ENCODE assay signal across 8 mouse cellular contexts in genomic region chr14:18271666-18272065, GRCm38 (mm10). TPM values are rescaled to one million over a fixed set of nuclear protein-coding genes. Genes with fewer than 3 reads are reported as not detected.
DNase-seq lines count a peak whose midpoint lies in the region; ATAC-seq and TF ChIP-seq lines count a peak whose summit lies in the region.

No protein-coding gene starts in this region.

- no peak for TF ChIP-seq EP300 in liver, embryonic 14.5 days (IDR thresholded peaks at IDR 0.05; ENCODE audit: low read depth)

- peaks cover 2% of the 10 kb centered on the region; the same call in 1 of the 2 replicates for H3K4me1 ChIP-seq in forebrain, embryonic 11.5 days (replicated peaks; ENCODE audit: control insufficient read depth, insufficient read depth, low read length)
- H3K4me1 ChIP-seq in liver, embryonic 14.5 days (replicated peaks; ENCODE audit: control insufficient read depth in 2 of 2, insufficient read depth in 2 of 2, low read length in 1 of 2), result peaks cover 4 to 8% of the 10 kb centered on the region in 2 experiments; a peak in 3 of 4 replicates

- peak; percentile 29 for ATAC-seq in forebrain, embryonic 11.5 days (replicated peaks; ENCODE audit: low FRiP score)
- no peak for ATAC-seq in liver, embryonic 14.5 days (ENCODE audit: insufficient read depth)

- peak overlapping the region; percentile 72 for H3K9ac ChIP-seq in forebrain, embryonic 11.5 days (ENCODE audit: low read length)
- peak overlapping the region; percentile 84 for H3K9ac ChIP-seq in liver, embryonic 14.5 days (replicated peaks)

- H3K36me3 ChIP-seq in forebrain, embryonic 11.5 days (ENCODE audit: control insufficient read depth, insufficient read depth, low read length), result peaks cover 3% of the 10 kb centered on the region; the same call in 1 of the 2 replicates
- H3K36me3 ChIP-seq in liver, embryonic 14.5 days (replicated peaks; ENCODE audit: control insufficient read depth, insufficient read depth, low read depth), result peaks cover 26% of the 10 kb centered on the region

- no peak for TF ChIP-seq CTCF in liver, embryonic 14.5 days (IDR thresholded peaks at IDR 0.05; ENCODE audit: low read depth)

- H3K27ac ChIP-seq in forebrain, embryonic 11.5 days (ENCODE audit: low read depth, low read length), result no peak overlapping the region
- peak overlapping the region; percentile 69; the same call in 1 of the 2 replicates for H3K27ac ChIP-seq in liver, embryonic 14.5 days

- H3K27me3 ChIP-seq in forebrain, embryonic 11.5 days (ENCODE audit: control insufficient read depth, insufficient read depth, low read length), result no peaks in the 10 kb centered on the region
- H3K27me3 ChIP-seq in liver, embryonic 14.5 days (ENCODE audit: control insufficient read depth, insufficient read depth, low read length), result no peaks in the 10 kb centered on the region

- H3K4me2 ChIP-seq in forebrain, embryonic 11.5 days (ENCODE audit: low read depth, low read length, severe bottlenecking), result peak overlapping the region; percentile 79
- H3K4me2 ChIP-seq in liver, embryonic 14.5 days (ENCODE audit: low read depth), result peak overlapping the region; percentile 76

- peak; percentile 13 for DNase-seq in embryo, embryonic 11 days
- DNase-seq in embryo, embryonic 10 days (ENCODE audit: low spot score), result no peak
- DNase-seq in CD4-positive helper T cell, adult 2 months (ENCODE audit: low read depth, low spot score), result peak; percentile 12
- no peak for DNase-seq in forebrain, embryonic 11.5 days (ENCODE audit: low spot score)
- DNase-seq in liver, embryonic 14.5 days (ENCODE audit: low read depth in 3 of 3, low spot score in 3 of 3), result no peak
- DNase-seq in left cerebral cortex, adult 18-20 months (ENCODE audit: low spot score in 2 of 2), result no peak
- DNase-seq in layer of hippocampus, postnatal 14 days (ENCODE audit: low spot score in 2 of 2), result no peak
- DNase-seq in kidney, adult 9 months, result no peak

- H3K9me3 ChIP-seq in forebrain, embryonic 11.5 days (ENCODE audit: control insufficient read depth, low read length), result no peaks in the 10 kb centered on the region
- no peaks in the 10 kb centered on the region for H3K9me3 ChIP-seq in liver, embryonic 14.5 days (ENCODE audit: control insufficient read depth, low read length)

- 19% methylated on average over 6 of the region's 7 CpGs for WGBS in forebrain, embryonic 11.5 days
- WGBS in liver, embryonic 14.5 days (ENCODE audit: insufficient replicate concordance), result 3% methylated on average over 7 of the region's 7 CpGs

- H3K4me3 ChIP-seq in forebrain, embryonic 11.5 days (ENCODE audit: low read depth, low read length), result peak overlapping the region; percentile 93
- peak overlapping the region; percentile 72 to 79 for H3K4me3 ChIP-seq in liver, embryonic 14.5 days (ENCODE audit: insufficient read depth in 1 of 2, low read depth in 2 of 2, low read length in 2 of 2)

RNA-seq across cellular contexts. Expression of gene Rpl15, which starts 0.5 kb away (rescaled TPM):
- 397 and 414 TPM in 2 replicates for polyA plus RNA-seq in forebrain, embryonic 11.5 days (2014; fragmentation: Nextera tagmentation; extraction: Ambion mirVana)
- polyA plus RNA-seq in liver, embryonic 14.5 days (2012; rRNA removed), result 372 and 626 TPM in 2 replicates
- polyA plus RNA-seq in liver, embryonic 14.5 days (2014; fragmentation: Nextera tagmentation; extraction: Ambion mirVana), result 382 and 390 TPM in 2 replicates
- 100 to 1,000 TPM; 374 to 415 TPM for total RNA-seq in left cerebral cortex, adult 18-20 months (2021)
- total RNA-seq in layer of hippocampus, postnatal 14 days (2021), result 100 to 1,000 TPM; 438 to 477 TPM

RNA-seq across cellular contexts. Expression of gene Nkiras1, which starts 0.7 kb away (rescaled TPM):
- 12.6 and 13.8 TPM in 2 replicates for polyA plus RNA-seq in forebrain, embryonic 11.5 days (2014; fragmentation: Nextera tagmentation; extraction: Ambion mirVana)
- 4.1 and 8.9 TPM in 2 replicates for polyA plus RNA-seq in liver, embryonic 14.5 days (2012; rRNA removed)
- 7.0 and 8.5 TPM in 2 replicates for polyA plus RNA-seq in liver, embryonic 14.5 days (2014; fragmentation: Nextera tagmentation; extraction: Ambion mirVana)
- total RNA-seq in left cerebral cortex, adult 18-20 months (2021), result 100 to 1,000 TPM; 101 to 104 TPM
- 10 to 100 TPM; 79.7 to 82.3 TPM for total RNA-seq in layer of hippocampus, postnatal 14 days (2021)

RNA-seq across cellular contexts. Expression of gene Nr1d2, which starts 32.7 kb away (rescaled TPM):
- polyA plus RNA-seq in forebrain, embryonic 11.5 days (2014; fragmentation: Nextera tagmentation; extraction: Ambion mirVana), result 5.5 and 6.3 TPM in 2 replicates
- polyA plus RNA-seq in liver, embryonic 14.5 days (2012; rRNA removed), result 0.52 and 0.85 TPM in 2 replicates
- polyA plus RNA-seq in liver, embryonic 14.5 days (2014; fragmentation: Nextera tagmentation; extraction: Ambion mirVana), result 1.3 and 1.4 TPM in 2 replicates
- total RNA-seq in left cerebral cortex, adult 18-20 months (2021), result 10 to 100 TPM; 80.0 to 87.4 TPM
- total RNA-seq in layer of hippocampus, postnatal 14 days (2021), result 10 to 100 TPM; 49.5 to 50.3 TPM

RNA-seq across cellular contexts. Expression of gene Ube2e1, which starts 60.0 kb away (rescaled TPM):
- 65.5 and 65.7 TPM in 2 replicates for polyA plus RNA-seq in forebrain, embryonic 11.5 days (2014; fragmentation: Nextera tagmentation; extraction: Ambion mirVana)
- polyA plus RNA-seq in liver, embryonic 14.5 days (2012; rRNA removed), result 13.8 and 20.9 TPM in 2 replicates
- polyA plus RNA-seq in liver, embryonic 14.5 days (2014; fragmentation: Nextera tagmentation; extraction: Ambion mirVana), result 11.6 and 13.1 TPM in 2 replicates
- total RNA-seq in left cerebral cortex, adult 18-20 months (2021), result 100 to 1,000 TPM; 112 to 122 TPM
- 100 to 1,000 TPM; 114 to 116 TPM for total RNA-seq in layer of hippocampus, postnatal 14 days (2021)

Comparison
In these comparisons a context has a peak if more than half of its experiments do, and no peak if none do; other contexts are left out.
1. DNase-seq: peak in embryo, embryonic 11 days (single experiment) and CD4-positive helper T cell, adult 2 months (single experiment); none in embryo, embryonic 10 days (single experiment), forebrain, embryonic 11.5 days (single experiment), liver, embryonic 14.5 days (0 of 3), left cerebral cortex, adult 18-20 months (0 of 2), layer of hippocampus, postnatal 14 days (0 of 2) and kidney, adult 9 months (single experiment).